Mouse (Mus musculus): Measurements from ENCODE around the gene A430089I19Rik. TPM values are rescaled to one million over a fixed set of nuclear protein-coding genes. Genes with fewer than 3 reads are reported as not detected.
"Not testable (repeated sequence)": the region's sequence is repeated elsewhere in the genome, so short reads cannot be mapped to it uniquely, and the experiment has no call there.

The A430089I19Rik gene
- not detected for total RNA-seq (2021)

DNA sequence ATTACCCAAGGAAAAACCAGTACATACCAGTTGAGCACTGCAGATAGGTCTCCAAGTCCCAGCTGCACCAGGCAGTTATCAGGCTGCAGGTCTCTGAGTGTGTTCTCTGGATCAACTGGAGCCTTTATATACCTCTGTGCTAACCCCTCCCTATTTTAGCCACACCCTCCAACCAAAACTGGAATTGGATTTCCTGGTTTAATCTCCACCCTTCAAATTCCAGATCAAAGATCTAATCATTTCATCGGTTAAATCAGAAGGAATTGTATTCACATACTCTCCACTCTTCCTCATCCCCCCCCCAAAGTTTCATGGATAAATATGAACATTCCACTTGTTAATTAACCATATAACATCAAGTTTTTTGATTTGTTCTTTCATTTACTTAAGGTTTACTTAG, at the start of gene A430089I19Rik:
A430089I19Rik (minus strand) TSS at position 101 of the 400 bp plus-strand sequence.
- intact Hi-C loops (cut with DNase I); DNase-seq (ENCODE audit: low spot score in 2 of 2): not testable (repeated sequence)

DNA sequence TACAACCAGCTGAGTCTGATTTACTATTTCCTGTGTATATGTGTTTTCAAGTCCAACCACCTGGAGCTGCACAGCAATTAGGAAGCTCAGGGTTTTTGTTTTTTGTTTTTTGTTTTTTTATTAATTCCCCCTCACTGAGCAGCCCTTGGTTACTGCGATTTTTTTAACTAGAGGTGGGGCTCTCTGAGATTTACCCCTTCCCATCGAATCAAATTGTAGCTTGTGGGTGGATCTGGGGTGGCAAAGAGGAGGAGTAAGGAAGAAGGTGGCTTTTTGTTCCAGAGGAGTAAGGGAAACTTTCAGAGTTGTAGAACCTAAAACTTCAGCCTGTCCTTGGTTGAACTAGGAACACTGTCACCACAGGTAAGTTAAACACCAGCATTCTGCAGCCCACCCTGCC, 32.9 kb upstream of the A430089I19Rik start, which contains the start of gene AA792892:
AA792892 (plus strand) TSS at position 301 of the 400 bp plus-strand sequence.
- intact Hi-C loops (cut with DNase I); DNase-seq (ENCODE audit: low spot score in 2 of 2): not testable (repeated sequence)

DNA sequence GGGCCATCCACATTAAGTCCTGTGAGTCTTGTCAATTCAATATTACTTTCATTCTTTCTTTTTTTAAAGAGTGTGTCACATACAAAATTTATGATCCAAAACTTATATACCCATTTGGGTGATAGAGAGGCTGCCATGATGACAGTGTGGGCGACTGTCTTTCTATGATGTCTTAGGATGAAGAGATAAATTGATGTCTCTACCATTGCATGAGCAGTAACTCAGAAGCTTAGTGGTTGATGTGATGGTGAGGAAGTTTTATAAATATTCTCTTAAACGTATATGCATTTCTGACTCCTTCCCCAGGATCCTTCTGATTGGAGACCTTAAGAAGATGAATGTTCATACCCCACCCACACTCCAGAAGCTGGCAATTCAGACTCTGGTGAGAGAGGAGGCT, 7.5 kb upstream of the A430089I19Rik start, which contains the start of gene Gm6502:
Gm6502 (plus strand) TSS at position 301 of the 400 bp plus-strand sequence.
- intact Hi-C loops (cut with DNase I); DNase-seq (ENCODE audit: low spot score in 2 of 2): not testable (repeated sequence)

Other genes starting within 250 kb of the A430089I19Rik start
- not detected for gene BC061212, start 236.3 kb downstream of the A430089I19Rik start, total RNA-seq (2021)
- not detected for gene Gm6351, start 230.4 kb downstream of the A430089I19Rik start, total RNA-seq (2021)
- gene Gm3106, start 88.8 kb downstream of the A430089I19Rik start, total RNA-seq (2021), result not detected
- gene Gm6502, start 7.6 kb upstream of the A430089I19Rik start, total RNA-seq (2021), result not detected
- gene AA792892, start 33.0 kb upstream of the A430089I19Rik start, total RNA-seq (2021), result not detected
- gene Gm7682, start 139.0 kb upstream of the A430089I19Rik start, total RNA-seq (2021), result not detected
- not detected for gene Gm3139, start 219.5 kb upstream of the A430089I19Rik start, total RNA-seq (2021)